Mouse (Mus musculus) lung, embryonic 15.5 days (tissue): ENCODE measurements at regions not wholly inside any gene's neighbourhood (a gene's known extent, or its start where the extent isn't known, plus 50 kb on each side); places are given as distances from the start of the nearest gene placed in this dataset.

Source experiments
- ATAC-seq: fragments of 200-750 bp; cut with Nextera tagmentation; 2 replicates; pipeline ENCODE4 v1.8.0; 2017; ENCODE audit warnings: moderate number of reproducible peaks, borderline replicate concordance; ENCODE audit not compliant: low FRiP score, low TSS enrichment; ENCODE audit errors: extremely low read depth
- H3K27ac ChIP-seq: fragments of 300-500 bp; sonication (generic); 2 replicates; pipeline ENCODE4 v1.5.1; 2015; ENCODE audit warnings: moderate library complexity, mild to moderate bottlenecking, inconsistent platforms
- H3K27me3 ChIP-seq: fragments of 300-500 bp; sonication (generic); 2 replicates; pipeline ENCODE4 v1.6.1; 2015; ENCODE audit warnings: inconsistent platforms
- H3K36me3 ChIP-seq: fragments of 300-500 bp; sonication (generic); 2 replicates; pipeline ENCODE4 v1.6.1; 2015; ENCODE audit warnings: inconsistent platforms
- H3K4me1 ChIP-seq: fragments of 300-500 bp; sonication (generic); 2 replicates; pipeline ENCODE4 v1.6.1; 2015; ENCODE audit warnings: inconsistent platforms
- H3K4me2 ChIP-seq: fragments of 300-500 bp; sonication (generic); 2 replicates; pipeline ENCODE4 v1.6.1; 2015; ENCODE audit warnings: inconsistent platforms, mild to moderate bottlenecking, moderate library complexity
- H3K4me3 ChIP-seq: fragments of 300-500 bp; sonication (generic); 2 replicates; pipeline ENCODE4 v1.5.1; 2015; ENCODE audit warnings: mild to moderate bottlenecking, inconsistent platforms
- H3K9ac ChIP-seq: fragments of 300-500 bp; sonication (generic); 2 replicates; pipeline ENCODE4 v1.6.1; 2015; ENCODE audit warnings: inconsistent platforms
- H3K9me3 ChIP-seq: fragments of 300-500 bp; sonication (generic); 2 replicates; pipeline ENCODE4 v1.6.1; 2016; ENCODE audit warnings: inconsistent platforms
- WGBS: fragments of 180-500 bp; shearing (Covaris S2); methylation state at CpG from one replicate; pipeline ENCODE4 v1.1.7; 2015; 5-methylcytosine and 5-hydroxymethylcytosine counted together

DNA sequence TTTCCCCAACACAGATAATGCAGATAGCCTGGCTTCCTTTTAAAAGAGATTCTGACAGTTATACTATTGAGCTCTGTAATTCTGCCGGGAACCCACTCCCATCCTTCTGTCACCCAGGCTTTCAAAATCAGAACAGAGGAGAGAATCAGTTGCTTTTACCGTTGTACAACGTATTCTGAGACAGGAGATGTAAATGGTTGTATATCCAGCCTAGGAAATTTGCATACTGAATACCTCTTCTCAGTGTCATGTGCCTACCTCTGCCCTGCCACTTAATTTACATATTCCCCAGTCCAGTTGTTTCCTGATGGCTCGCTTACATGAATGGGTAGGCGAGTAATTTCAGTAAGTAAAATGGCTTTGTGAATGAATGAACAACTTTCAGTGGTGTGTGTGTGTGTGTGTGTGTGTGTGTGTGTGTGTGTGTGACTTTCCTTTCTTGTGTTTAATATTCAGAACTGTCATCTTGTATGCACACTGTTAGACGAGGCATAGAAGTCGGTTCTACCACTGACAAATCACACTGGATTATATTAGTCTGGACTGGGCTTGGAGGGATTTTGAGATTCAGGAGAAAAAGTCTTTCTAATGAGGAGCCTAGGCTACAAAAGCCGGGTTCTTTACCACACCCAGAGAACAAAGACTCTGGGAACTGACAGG, 282.2 kb upstream of the Cdh6 start:
- no peak overlapping the region for H3K4me3 ChIP-seq
- no peaks in the 10 kb centered on the region for H3K36me3 ChIP-seq
- no peak overlapping the region for H3K4me2 ChIP-seq
- no peaks in the 10 kb centered on the region for H3K4me1 ChIP-seq
- H3K27me3 ChIP-seq, result no peaks in the 10 kb centered on the region
- no peak overlapping the region for H3K9ac ChIP-seq
- H3K9me3 ChIP-seq, result no peaks in the 10 kb centered on the region
- no peak for ATAC-seq
- 73% methylated on average over 8 of the region's 8 CpGs for WGBS
- no peak overlapping the region for H3K27ac ChIP-seq

DNA sequence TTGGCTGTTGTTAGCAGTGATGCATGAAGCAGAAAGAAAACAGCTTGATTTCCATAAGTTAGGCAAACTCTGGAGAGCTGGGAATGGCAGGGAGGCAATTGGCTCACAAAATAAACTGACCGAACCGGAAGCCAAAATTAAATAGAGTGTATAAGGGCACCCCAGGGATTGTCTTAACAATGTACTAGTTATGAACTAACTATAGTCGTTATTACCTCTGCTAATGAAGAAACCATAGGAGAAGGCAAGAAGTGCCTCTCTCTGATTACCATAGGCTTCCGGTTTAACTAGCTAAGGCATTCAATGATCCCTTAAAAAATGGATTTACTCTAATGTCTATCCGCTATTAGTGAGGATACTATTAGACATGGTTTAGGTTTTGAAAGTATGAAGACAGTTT, 276.9 kb upstream of the Cdh6 start:
- H3K9me3 ChIP-seq, result no peaks in the 10 kb centered on the region
- no peak overlapping the region for H3K4me3 ChIP-seq
- no peak for ATAC-seq
- H3K27me3 ChIP-seq, result no peaks in the 10 kb centered on the region
- no peak overlapping the region for H3K27ac ChIP-seq
- no peak overlapping the region for H3K4me2 ChIP-seq
- no peak overlapping the region for H3K9ac ChIP-seq
- no peaks in the 10 kb centered on the region for H3K4me1 ChIP-seq
- no peaks in the 10 kb centered on the region for H3K36me3 ChIP-seq
- WGBS, result 85% methylated on average over 5 of the region's 5 CpGs

DNA sequence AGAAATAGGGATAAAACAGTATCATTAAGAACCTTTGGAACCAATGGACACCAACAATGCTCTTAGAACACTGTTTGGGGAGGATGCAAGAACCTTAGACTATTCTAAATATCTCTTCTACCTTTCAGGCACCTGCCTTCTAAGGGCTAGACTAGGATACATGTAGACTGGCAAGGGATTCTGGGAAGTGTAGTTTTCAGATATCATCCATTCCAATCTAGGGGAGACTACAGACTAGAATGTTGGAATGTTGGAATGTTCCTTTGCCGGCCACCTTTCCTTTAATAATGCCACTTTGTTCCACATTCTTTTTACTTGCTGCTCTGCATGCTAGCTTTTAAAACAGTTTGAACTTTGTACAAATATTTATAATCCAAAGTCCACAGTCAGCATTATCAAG, 261.1 kb upstream of the Cdh6 start:
- Histone ChIP-seq H3K27me3 (no peaks in the 10 kb centered on the region), H3K36me3 (no peaks in the 10 kb centered on the region), H3K27ac (no peak overlapping the region), H3K4me1 (no peaks in the 10 kb centered on the region), H3K9me3 (no peaks in the 10 kb centered on the region), H3K9ac (no peak overlapping the region), H3K4me2 (no peak overlapping the region), H3K4me3 (no peak overlapping the region)
- no peak for ATAC-seq
- 50% methylated on average over 1 of the region's 1 CpGs for WGBS

DNA sequence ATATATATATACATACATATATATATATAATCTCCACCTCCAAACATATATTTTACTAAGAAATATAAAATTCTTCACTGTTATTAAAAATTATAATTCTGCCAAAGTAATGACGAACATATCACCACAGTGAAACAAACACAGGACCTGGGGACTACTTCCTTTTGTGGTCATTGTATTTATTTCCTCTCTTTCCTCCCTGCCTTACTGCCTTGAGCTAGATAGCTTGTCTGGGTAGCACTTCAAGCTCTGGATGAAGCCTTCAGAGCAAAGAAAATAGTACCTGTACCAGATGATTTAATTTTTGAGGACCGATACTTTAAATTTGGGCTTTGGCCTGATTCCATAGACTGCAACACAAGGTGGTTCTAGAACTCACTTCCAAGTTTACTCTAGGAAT, 259.5 kb upstream of the Cdh6 start:
- no peak for ATAC-seq
- Histone ChIP-seq H3K27me3 (no peaks in the 10 kb centered on the region), H3K4me3 (no peak overlapping the region), H3K9ac (no peak overlapping the region), H3K9me3 (no peaks in the 10 kb centered on the region), H3K36me3 (no peaks in the 10 kb centered on the region), H3K4me1 (no peaks in the 10 kb centered on the region), H3K4me2 (no peak overlapping the region), H3K27ac (no peak overlapping the region)
- WGBS, result 83% methylated on average over 2 of the region's 2 CpGs

DNA sequence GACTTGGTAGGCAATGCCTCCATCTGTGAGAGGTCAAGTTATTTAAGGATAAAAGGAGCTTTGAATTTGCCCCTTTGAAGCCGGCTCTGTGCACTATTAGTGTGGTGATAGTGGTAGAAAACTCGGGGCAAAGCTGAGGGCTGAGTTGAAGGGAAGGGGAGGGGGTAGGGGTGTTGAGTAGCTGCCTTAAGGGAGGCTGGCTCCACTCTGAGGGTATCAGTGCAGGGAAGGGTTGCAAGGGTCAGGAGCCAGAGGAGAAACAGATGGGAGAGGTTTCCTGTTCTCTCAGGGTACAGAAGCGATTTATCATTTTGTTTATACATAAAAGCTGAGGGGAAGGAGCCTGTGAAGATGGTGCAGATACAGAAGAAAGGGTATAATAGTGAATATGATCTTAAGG, 246.1 kb upstream of the Cdh6 start:
- Histone ChIP-seq H3K4me2 (no peak overlapping the region), H3K27me3 (no peaks in the 10 kb centered on the region), H3K36me3 (no peaks in the 10 kb centered on the region), H3K4me1 (no peaks in the 10 kb centered on the region), H3K4me3 (no peak overlapping the region), H3K9me3 (no peaks in the 10 kb centered on the region), H3K27ac (no peak overlapping the region), H3K9ac (no peak overlapping the region)
- 17% methylated on average over 3 of the region's 3 CpGs for WGBS
- ATAC-seq, result no peak

DNA sequence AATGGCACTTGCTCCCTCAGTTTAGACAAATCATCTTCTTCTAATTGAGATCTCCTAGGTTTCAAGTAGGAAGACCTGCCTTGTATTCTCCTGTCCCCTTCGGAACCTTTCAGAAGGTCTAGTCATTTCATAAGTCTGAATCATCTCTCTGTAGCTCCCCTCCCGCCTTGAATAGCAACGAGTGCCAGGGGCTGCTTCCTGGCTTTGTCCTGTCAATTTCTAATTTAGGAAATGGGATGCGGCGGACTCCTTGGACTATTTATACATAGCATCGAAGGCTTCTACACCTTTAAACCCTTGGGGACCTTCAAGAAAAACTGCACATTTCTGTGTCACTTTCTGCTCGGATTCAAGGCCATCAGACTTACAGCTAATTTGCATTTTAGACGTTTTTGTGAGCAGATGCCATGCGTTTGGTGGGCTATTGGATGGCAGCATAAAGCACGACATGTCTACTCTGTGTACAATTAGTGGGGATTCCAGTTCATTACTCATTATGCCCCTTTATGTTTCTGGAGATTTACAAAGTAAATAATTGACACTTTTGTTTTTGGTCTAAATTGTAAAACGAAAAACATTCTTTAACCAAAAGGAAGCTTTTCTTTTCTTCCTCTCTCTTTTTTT, 236.7 kb upstream of the Cdh6 start:
- Histone ChIP-seq H3K36me3 (no peaks in the 10 kb centered on the region), H3K9ac (no peak overlapping the region), H3K4me1 (no peaks in the 10 kb centered on the region), H3K27me3 (no peaks in the 10 kb centered on the region), H3K9me3 (no peaks in the 10 kb centered on the region), H3K4me3 (no peak overlapping the region), H3K4me2 (no peak overlapping the region), H3K27ac (no peak overlapping the region)
- ATAC-seq, result no peak
- 49% methylated on average over 11 of the region's 11 CpGs for WGBS

DNA sequence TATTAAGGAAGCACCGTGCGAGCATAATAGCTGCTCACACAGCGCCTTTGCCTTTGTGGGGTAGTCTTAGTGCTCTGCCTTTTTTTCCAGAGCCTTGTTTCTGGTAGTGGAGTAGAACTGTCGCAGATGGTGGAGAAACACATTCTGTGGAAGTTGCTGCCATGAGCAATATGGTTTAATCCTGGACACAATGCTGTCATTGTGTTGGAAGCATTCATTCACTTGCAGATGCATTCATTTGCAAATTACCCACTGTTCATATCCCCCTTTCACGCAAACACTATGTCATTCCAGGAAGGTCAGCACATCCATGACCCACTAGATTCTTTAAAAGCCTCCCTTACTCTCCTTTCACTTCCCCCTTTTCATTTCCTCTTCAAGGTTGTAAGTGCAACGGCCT, 219.7 kb upstream of the Cdh6 start:
- no peak overlapping the region for H3K4me2 ChIP-seq
- no peaks in the 10 kb centered on the region for H3K27me3 ChIP-seq
- no peak for ATAC-seq
- H3K36me3 ChIP-seq, result no peaks in the 10 kb centered on the region
- no peaks in the 10 kb centered on the region for H3K9me3 ChIP-seq
- no peak overlapping the region for H3K4me3 ChIP-seq
- H3K27ac ChIP-seq, result no peak overlapping the region
- 73% methylated on average over 6 of the region's 6 CpGs for WGBS
- no peak overlapping the region for H3K9ac ChIP-seq
- no peaks in the 10 kb centered on the region for H3K4me1 ChIP-seq

DNA sequence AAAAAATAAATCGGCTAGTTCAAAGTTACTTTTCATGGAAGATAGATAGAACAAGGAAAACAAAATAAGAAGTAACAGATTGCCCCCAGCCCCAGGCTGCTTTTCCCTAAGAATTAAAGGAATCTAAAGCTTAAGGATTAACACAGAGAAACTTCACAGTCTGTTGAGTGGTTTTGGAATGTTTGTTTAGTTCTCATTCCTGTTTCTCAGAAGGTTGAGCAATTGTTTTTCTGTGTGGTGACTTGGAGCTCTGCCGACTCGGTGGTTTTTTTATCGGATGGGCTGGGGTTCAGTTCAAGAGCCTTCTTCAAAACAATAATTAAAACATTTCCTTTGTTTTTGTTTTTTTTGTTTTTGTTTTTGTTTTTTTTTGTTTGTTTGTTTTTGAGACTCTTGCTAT, 217.9 kb upstream of the Cdh6 start:
- ATAC-seq, result no peak
- H3K27me3 ChIP-seq, result no peaks in the 10 kb centered on the region
- no peak overlapping the region for H3K4me2 ChIP-seq
- no peaks in the 10 kb centered on the region for H3K9me3 ChIP-seq
- no peak overlapping the region for H3K4me3 ChIP-seq
- H3K36me3 ChIP-seq, result no peaks in the 10 kb centered on the region
- 40% methylated on average over 4 of the region's 4 CpGs for WGBS
- H3K4me1 ChIP-seq, result no peaks in the 10 kb centered on the region
- H3K9ac ChIP-seq, result no peak overlapping the region
- no peak overlapping the region for H3K27ac ChIP-seq

DNA sequence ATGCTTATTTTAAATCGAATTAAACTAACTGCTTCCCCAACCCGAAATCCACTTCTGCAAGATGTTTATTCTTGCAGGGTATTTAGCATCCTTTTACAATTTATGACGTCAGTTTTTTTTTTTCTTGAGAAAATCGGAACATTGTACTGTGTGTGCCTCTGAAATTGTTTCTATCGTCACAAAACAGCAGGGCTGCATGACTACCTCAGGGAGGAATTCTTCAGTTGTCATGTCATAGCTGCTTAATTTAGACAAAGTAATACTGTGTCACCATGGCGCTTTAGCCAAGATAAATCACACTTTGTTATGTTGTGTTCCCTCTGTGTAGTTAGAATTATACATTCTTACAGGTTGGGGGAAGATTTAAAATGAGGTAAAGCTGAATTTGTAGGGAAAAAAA, 211.3 kb upstream of the Cdh6 start:
- no peak overlapping the region for H3K4me3 ChIP-seq
- H3K27me3 ChIP-seq, result no peaks in the 10 kb centered on the region
- no peak for ATAC-seq
- no peaks in the 10 kb centered on the region for H3K4me1 ChIP-seq
- H3K4me2 ChIP-seq, result no peak overlapping the region
- no peak overlapping the region for H3K9ac ChIP-seq
- H3K27ac ChIP-seq, result no peak overlapping the region
- no peaks in the 10 kb centered on the region for H3K9me3 ChIP-seq
- WGBS, result 29% methylated on average over 6 of the region's 6 CpGs
- no peaks in the 10 kb centered on the region for H3K36me3 ChIP-seq

DNA sequence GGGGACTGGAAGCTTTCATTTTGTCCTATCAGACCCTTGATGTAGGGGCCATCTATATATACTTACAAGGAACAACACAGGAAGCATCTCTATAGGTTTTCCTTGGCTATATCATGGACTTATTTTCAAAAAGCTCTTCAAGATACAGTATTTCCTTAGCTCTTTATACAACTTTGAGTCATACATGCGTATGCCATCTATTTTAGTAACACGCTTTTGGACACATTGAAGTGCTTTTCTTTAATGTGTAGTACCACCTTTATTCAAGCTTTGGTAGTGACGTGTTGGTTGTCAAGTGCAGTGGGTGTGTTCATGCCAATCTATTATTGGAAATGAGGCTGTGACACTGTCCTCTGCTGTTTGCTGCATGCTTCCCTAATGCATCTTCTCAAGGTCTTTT, 202.1 kb upstream of the Cdh6 start:
- Histone ChIP-seq H3K4me3 (no peak overlapping the region), H3K27me3 (no peaks in the 10 kb centered on the region), H3K27ac (no peak overlapping the region), H3K9me3 (no peaks in the 10 kb centered on the region), H3K4me2 (no peak overlapping the region), H3K9ac (no peak overlapping the region), H3K4me1 (no peaks in the 10 kb centered on the region), H3K36me3 (no peaks in the 10 kb centered on the region)
- 82% methylated on average over 3 of the region's 3 CpGs for WGBS
- ATAC-seq, result no peak

DNA sequence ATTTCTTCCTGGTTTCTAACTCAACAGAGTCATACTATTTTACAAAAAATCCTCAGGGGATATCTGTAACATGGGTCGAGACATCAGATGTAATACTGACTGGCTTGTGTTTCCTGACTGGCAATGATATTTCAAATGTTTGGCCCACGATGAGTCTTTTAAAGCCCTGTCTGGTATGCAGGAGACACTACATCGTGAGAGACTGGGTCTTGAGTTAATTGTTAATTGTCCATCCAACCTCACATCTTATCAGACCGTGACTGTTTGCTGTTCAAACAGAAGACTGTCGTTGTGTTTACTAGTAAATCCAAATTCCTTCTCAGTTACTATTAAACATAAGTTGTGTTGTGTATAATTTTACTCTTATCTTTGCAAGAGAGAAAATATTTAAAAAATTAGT, 195.3 kb upstream of the Cdh6 start:
- no peak for ATAC-seq
- H3K4me2 ChIP-seq, result no peak overlapping the region

DNA sequence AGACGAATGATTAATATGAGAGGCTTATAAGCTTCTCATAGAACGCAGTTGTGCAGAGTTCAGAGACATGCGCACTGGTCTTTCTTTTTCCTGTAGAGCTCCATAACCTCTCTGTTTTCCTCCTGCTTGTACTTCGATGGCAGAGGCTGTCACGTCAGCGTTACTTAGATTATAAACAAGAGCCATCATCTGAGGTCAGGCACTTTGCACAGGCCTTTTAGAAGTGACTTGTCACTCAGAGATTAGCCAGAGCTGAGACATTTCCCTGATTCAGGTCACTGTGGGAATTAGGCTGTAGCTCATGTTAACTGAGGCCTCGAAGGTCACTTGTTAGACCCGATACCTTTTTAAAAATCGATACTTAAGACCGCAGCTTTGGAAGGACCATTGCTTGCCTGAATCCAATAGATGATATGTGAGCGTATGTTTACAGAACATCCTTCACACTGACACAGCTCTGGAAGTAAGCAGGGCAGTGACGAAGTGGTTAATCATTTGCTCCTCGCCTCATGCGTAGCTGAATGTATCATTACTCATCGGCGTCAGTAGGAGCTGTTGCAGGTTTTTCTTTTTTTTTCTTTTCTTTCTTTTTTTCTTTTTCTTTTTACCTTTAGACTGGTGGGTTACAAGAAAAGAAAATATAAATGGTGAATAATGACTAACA, 193.9 kb upstream of the Cdh6 start:
- no peaks in the 10 kb centered on the region for H3K27me3 ChIP-seq
- H3K27ac ChIP-seq, result no peak overlapping the region
- no peaks in the 10 kb centered on the region for H3K4me1 ChIP-seq
- H3K4me3 ChIP-seq, result no peak overlapping the region
- no peaks in the 10 kb centered on the region for H3K9me3 ChIP-seq
- H3K36me3 ChIP-seq, result no peaks in the 10 kb centered on the region
- H3K9ac ChIP-seq, result no peak overlapping the region
- H3K4me2 ChIP-seq, result no peak overlapping the region
- no peak for ATAC-seq
- WGBS, result 24% methylated on average over 16 of the region's 16 CpGs

More for the DNA sequence above, 195.3 kb upstream of the Cdh6 start:
- H3K27me3 ChIP-seq, result no peaks in the 10 kb centered on the region
- no peaks in the 10 kb centered on the region for H3K4me1 ChIP-seq
- no peak overlapping the region for H3K4me3 ChIP-seq
- H3K9ac ChIP-seq, result no peak overlapping the region
- 39% methylated on average over 5 of the region's 5 CpGs for WGBS
- H3K27ac ChIP-seq, result no peak overlapping the region
- H3K36me3 ChIP-seq, result no peaks in the 10 kb centered on the region
- H3K9me3 ChIP-seq, result no peaks in the 10 kb centered on the region
